Mouse (Mus musculus) inflammation-experienced regulatory T-cells (primary cell): ENCODE measurements around the gene Gm10392. TPM values are rescaled to one million over a fixed set of nuclear protein-coding genes. Genes with fewer than 3 reads are reported as not detected.

Experiments used
- polyA plus RNA-seq, 2 experiments: library from polyadenylated mRNA; unstranded; fragments of 100-300 nt; shearing (Covaris generic); gene quantifications; one replicate each; pipeline ENCODE4 v1.2.1; 2017

Gene Gm10392
- polyA plus RNA-seq = 1 to 10 TPM in 1 of 2 experiments, under 1 TPM in 1; 0.34 to 2.1 TPM

DNA sequence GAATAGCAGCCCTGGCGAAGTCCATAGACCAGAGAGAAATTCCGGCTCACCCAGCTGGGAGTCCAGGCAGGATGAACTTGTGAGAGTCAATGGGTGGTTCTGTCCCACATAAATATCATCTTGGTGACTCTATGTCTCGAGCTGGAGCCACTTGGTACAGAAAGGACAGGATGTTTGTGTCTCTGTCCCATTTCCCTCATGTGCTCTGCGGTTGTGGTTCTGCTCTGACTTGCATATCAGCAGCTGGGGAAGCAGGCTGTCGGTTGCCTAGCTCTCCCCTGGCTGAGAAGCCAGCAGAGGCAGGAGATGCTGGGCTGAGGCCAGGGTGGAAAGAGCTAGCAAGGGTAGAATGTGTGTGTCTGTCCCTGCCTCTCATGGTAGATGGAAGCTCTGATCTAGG is at the start of gene Gm10392:
TSS of gene Gm10392 (minus strand) at position 156 of the 400 bp plus-strand sequence.

DNA sequence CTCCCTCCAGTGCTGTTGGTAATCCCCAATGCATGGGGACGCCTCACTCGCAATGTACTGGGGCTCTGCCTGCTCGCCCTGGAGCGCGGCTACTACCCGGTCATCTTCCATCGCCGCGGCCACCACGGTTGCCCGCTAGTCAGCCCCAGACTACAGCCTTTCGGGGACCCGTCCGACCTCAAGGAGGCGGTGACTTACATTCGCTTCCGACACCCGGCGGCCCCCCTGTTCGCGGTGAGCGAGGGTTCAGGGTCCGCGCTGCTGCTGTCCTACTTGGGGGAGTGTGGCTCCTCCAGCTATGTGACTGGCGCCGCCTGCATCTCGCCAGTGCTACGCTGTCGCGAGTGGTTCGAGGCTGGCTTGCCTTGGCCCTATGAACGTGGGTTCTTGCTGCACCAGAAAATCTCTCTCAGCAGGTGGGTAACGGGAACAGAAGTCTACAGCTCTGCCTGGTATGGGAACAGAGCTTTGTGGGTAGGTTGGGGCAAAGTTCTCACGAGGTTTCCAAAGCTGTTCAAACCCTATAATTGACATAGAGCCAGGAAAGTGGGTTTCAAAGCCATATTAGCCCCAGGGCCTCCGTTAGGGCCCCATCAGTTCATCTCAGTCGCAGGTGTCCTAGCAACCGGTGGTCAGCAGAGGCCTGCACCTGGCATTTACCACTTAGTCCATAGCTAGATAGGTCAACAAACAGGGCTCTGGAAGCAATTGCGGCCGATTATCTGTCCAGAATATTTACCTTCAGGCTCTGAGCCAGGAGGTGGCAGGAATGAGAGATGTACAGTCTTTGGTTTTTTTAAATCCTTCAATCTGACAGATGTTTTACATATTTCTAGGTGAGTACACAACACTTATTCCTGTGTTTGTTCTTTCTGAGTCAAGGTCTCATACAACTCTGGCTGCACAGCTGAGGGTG is 3.1 kb downstream of the Gm10392 start, which contains the start of gene Trp53i13:
TSS of gene Trp53i13 (minus strand) at position 344 of the 916 bp plus-strand sequence.

DNA sequence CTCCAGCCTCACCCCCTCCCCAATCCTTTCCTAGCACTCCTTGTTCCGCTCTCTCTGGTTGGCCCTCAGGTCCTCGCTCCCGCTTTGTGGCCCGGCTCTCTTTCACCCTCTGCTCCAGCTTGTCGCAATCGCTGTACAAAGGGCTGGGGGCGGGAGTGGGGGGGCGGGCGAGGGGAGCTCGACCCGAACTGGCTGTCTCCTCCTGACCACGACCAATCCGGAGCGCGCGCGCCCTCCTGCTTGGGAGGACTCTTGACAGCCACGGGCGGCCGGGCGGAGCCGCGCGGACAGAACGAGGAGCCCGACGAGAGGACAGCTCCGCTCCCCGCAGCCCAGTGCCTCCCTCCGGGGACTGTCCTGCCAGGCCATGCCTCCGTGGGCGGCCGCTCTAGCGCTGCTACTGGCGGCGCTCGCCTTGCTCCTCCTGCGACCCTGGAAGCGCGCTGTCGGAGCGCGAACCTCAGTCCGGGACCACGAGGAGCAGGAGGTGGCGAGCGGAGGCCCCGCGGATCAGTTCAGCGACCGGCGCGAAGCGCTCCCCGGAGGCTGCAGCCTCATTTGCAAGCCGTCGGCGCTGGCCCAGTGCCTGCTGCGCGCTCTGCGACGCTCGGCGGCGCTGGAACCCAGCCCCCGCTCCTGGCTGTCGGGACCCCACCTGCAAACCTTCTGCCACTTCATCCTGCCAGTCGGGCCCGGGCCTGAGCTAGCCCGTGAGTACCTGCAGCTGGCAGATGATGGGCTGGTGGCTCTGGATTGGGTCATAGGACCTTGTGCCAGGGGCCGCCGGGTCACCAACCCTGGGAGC is 4.0 kb downstream of the Gm10392 start, which contains the start of gene Abhd15:
TSS of gene Abhd15 (plus strand) at position 290 of the 805 bp plus-strand sequence.

DNA sequence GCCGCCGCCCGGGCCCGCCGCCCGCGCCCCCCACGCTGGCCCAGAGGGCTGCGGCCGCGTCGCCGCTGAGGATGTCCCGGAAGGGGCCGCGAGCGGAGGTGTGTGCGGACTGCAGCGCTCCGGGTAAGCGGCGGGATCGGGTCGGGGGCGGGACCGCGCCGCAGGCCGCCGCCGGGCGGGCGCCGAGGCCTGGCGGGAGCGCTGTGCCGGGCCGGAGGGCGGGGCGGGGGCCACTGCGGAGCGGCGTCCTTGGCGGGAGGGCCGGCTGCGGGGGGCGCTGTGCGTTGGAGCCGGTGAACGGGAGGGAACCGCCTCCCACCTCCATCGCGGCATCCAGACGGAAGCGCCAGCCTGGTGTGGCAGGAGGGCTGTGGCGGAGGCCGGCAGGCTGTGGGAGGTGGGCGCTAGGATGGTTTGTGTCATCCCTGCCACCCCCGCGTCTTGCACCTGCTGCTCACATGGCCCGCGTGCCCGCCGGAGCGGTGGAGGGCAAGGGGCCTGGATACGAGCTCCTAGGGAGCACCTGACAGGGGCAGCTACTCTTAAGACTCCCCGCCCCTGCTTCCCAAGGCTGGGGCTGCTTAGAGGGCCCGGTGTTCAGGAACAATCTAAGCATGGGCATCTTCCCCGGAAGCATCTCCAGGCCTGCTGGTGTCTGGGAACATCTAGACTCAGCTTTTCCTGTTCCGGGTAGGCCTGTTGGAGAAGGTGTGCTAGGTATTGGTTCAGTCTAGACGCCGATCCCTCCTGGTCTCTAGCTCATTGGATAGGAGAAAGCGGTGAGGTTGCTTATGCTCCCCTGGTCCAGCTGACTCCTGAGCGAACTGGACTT is 25.3 kb downstream of the Gm10392 start, which contains the start of gene Git1:
TSS of gene Git1 (plus strand) at position 51 of the 832 bp plus-strand sequence.

GRCm38 (mm10) chr11:77489591-77490235 is 29.3 kb downstream of the Gm10392 start, which contains the start of gene Ankrd13b:
TSS of gene Ankrd13b (minus strand) at chr11:77489678.

Other genes with a start within 250 kb of the Gm10392 start
- gene Coro6, start 56.8 kb downstream of the Gm10392 start, polyA plus RNA-seq = not detected
- gene Ankrd13b, start 29.5 kb downstream of the Gm10392 start, polyA plus RNA-seq = 1 to 10 TPM; 6.3 to 6.5 TPM
- 10 to 100 TPM; 45.6 to 59.6 TPM for gene Git1, start 25.6 kb downstream of the Gm10392 start, polyA plus RNA-seq
- gene Abhd15, start 4.1 kb downstream of the Gm10392 start, polyA plus RNA-seq = 1 to 10 TPM in 1 of 2 experiments, under 1 TPM in 1; 0.70 to 9.0 TPM
- 10 to 100 TPM; 29.8 to 53.3 TPM for gene Trp53i13, start 3.2 kb downstream of the Gm10392 start, polyA plus RNA-seq
- 1 to 10 TPM; 7.2 to 7.5 TPM for gene Taok1, start 88.6 kb upstream of the Gm10392 start, polyA plus RNA-seq
- gene Nufip2, start 167.0 kb upstream of the Gm10392 start, polyA plus RNA-seq = 10 to 100 TPM; 47.9 to 64.4 TPM
- gene Cryba1, start 206.1 kb upstream of the Gm10392 start, polyA plus RNA-seq = under 1 TPM; 0.19 to 0.61 TPM
- 10 to 100 TPM; 54.4 to 62.9 TPM for gene Myo18a, start 244.0 kb upstream of the Gm10392 start, polyA plus RNA-seq